ENCODE assay signal across 15 mouse cellular contexts in the genomic region with DNA sequence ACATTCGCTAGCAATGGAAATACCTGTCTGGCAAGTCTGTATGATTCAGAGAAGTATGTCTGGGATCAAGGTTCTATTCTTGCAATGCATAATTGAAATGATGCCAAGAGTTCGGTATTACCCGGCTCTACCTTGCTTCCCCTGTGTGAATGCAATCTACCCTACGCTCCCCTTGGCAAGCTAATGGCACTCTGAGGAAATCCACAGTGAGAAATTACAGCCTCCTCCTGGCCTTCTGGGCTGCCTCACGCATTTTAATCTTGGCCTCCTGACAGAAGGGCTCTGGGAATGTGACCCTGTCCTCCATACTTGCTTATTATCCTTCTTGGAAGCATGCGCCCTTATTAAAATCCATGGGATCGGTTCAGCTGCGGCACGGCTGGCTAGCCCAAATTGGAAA.
A peak's percentile ranks its signal among the peaks of the same experiment; 100 is the strongest.
DNase-seq lines count a peak whose midpoint lies in the region; ATAC-seq and TF ChIP-seq lines count a peak whose summit lies in the region.
"Had no signal": no experiment of that assay in that cellular context is flagged by ENCODE, and none has a peak within 500 bp of the region (broad histone marks: within the 10 kb centered on the region; RNA-seq: fewer than 3 reads in every experiment).

No protein-coding gene starts in this region.

- peak; percentile 42 for DNase-seq in heart, embryonic 10.5 days (ENCODE audit: low spot score)
- DNase-seq in heart, adult 18-20 months, result no peak
- peak; percentile 14 to 25 for DNase-seq in lung, adult 18-20 months
- no peak for DNase-seq in lung, adult 2 months
- no peak for DNase-seq in forebrain, postnatal 0 days
- peak; percentile 50 for DNase-seq in lung, postnatal 10 days
- no peak for DNase-seq in layer of hippocampus, postnatal 14 days (ENCODE audit: low spot score in 2 of 2)
- no peak for DNase-seq in stomach, postnatal 0 days (ENCODE audit: low spot score)
- DNase-seq: heart, postnatal 10 days; layer of hippocampus, postnatal 36 days; thymus, adult 2 months had no signal

- TF ChIP-seq POLR2A in lung, adult 2 months (IDR thresholded peaks at IDR 0.05; ENCODE audit: borderline replicate concordance, extremely low read depth, low read depth, low read length), result no peak

- ATAC-seq in forebrain, postnatal 0 days, result peak; percentile 7; the same call in 1 of the 2 replicates
- no peak for ATAC-seq in stomach, postnatal 0 days (ENCODE audit: low FRiP score, low TSS enrichment)
- ATAC-seq: intestine, postnatal 0 days; Patski had no signal

- no peak overlapping the region for H3K4me3 ChIP-seq in heart, embryonic 10.5 days
- no peak overlapping the region for H3K4me3 ChIP-seq in lung, adult 2 months (replicated peaks; ENCODE audit: extremely low read depth, low read depth, low read length)
- H3K4me3 ChIP-seq in forebrain, postnatal 0 days (ENCODE audit: low read depth, low read length), result no peak overlapping the region
- no peak overlapping the region for H3K4me3 ChIP-seq in stomach, postnatal 0 days (ENCODE audit: low read depth, low read length)
- H3K4me3 ChIP-seq: limb, embryonic 12.5 days had no signal

- no peaks in the 10 kb centered on the region; the same call in 1 of the 2 replicates for H3K36me3 ChIP-seq in heart, embryonic 10.5 days
- H3K36me3 ChIP-seq in forebrain, postnatal 0 days (ENCODE audit: insufficient read depth), result no peaks in the 10 kb centered on the region
- no peaks in the 10 kb centered on the region for H3K36me3 ChIP-seq in stomach, postnatal 0 days (ENCODE audit: control insufficient read depth, insufficient read depth, low read length)
- H3K36me3 ChIP-seq: limb, embryonic 12.5 days had no signal

- H3K27ac ChIP-seq in heart, embryonic 10.5 days, result no peak overlapping the region
- H3K27ac ChIP-seq in forebrain, postnatal 0 days (ENCODE audit: low read depth, low read length), result no peak overlapping the region
- no peak overlapping the region for H3K27ac ChIP-seq in stomach, postnatal 0 days (replicated peaks)
- H3K27ac ChIP-seq: limb, embryonic 12.5 days had no signal

- no peaks in the 10 kb centered on the region for H3K9me3 ChIP-seq in heart, embryonic 10.5 days
- H3K9me3 ChIP-seq in forebrain, postnatal 0 days (ENCODE audit: low read length), result no peaks in the 10 kb centered on the region
- H3K9me3 ChIP-seq in stomach, postnatal 0 days (ENCODE audit: control insufficient read depth, low read length), result no peaks in the 10 kb centered on the region
- H3K9me3 ChIP-seq: limb, embryonic 12.5 days had no signal

- no peak for TF ChIP-seq CTCF in lung, adult 2 months (IDR thresholded peaks at IDR 0.05; ENCODE audit: insufficient read depth, low read length)
- no peak for TF ChIP-seq CTCF in forebrain, postnatal 0 days (IDR thresholded peaks at IDR 0.05; ENCODE audit: low read depth)
- TF ChIP-seq CTCF in stomach, postnatal 0 days (IDR thresholded peaks at IDR 0.05; ENCODE audit: low read depth), result no peak

- H3K4me2 ChIP-seq in forebrain, postnatal 0 days (ENCODE audit: low read depth), result no peak overlapping the region
- no peak overlapping the region for H3K4me2 ChIP-seq in stomach, postnatal 0 days (replicated peaks; ENCODE audit: low read depth)
- H3K4me2 ChIP-seq: limb, embryonic 12.5 days had no signal

- H3K4me1 ChIP-seq in heart, embryonic 10.5 days, result peaks cover 22% of the 10 kb centered on the region
- H3K4me1 ChIP-seq in lung, adult 2 months (ENCODE audit: control insufficient read depth, insufficient read depth, low read length), result peaks cover 3% of the 10 kb centered on the region
- H3K4me1 ChIP-seq in forebrain, postnatal 0 days (ENCODE audit: insufficient read depth), result peaks cover 14% of the 10 kb centered on the region; the same call in 1 of the 2 replicates
- no peaks in the 10 kb centered on the region for H3K4me1 ChIP-seq in stomach, postnatal 0 days (replicated peaks; ENCODE audit: control insufficient read depth, insufficient read depth)

- H3K9ac ChIP-seq in forebrain, postnatal 0 days, result no peak overlapping the region
- no peak overlapping the region for H3K9ac ChIP-seq in stomach, postnatal 0 days (ENCODE audit: low read length)
- H3K9ac ChIP-seq: limb, embryonic 12.5 days had no signal

- TF ChIP-seq EP300 in stomach, postnatal 0 days (optimal IDR thresholded peaks at IDR 0.05), result no peak

- H3K27me3 ChIP-seq in heart, embryonic 10.5 days (ENCODE audit: insufficient read depth, poor library complexity, severe bottlenecking), result no peaks in the 10 kb centered on the region
- no peaks in the 10 kb centered on the region for H3K27me3 ChIP-seq in forebrain, postnatal 0 days (ENCODE audit: insufficient read depth, low read length)
- H3K27me3 ChIP-seq in stomach, postnatal 0 days (ENCODE audit: control insufficient read depth, insufficient read depth, low read length), result no peaks in the 10 kb centered on the region
- H3K27me3 ChIP-seq: CH12.LX; limb, embryonic 12.5 days; Patski had no signal

- WGBS in heart, embryonic 10.5 days, result 90% methylated on average over 9 of the region's 9 CpGs
- 74% methylated on average over 9 of the region's 9 CpGs for WGBS in lung, adult 2 months
- WGBS in forebrain, postnatal 0 days, result 40% methylated on average over 9 of the region's 9 CpGs
- WGBS in stomach, postnatal 0 days, result 67% methylated on average over 9 of the region's 9 CpGs

Comparison
In these comparisons a context has a peak if more than half of its experiments do, and no peak if none do; other contexts are left out.
1. DNase-seq: peak in heart, embryonic 10.5 days (single experiment), lung, adult 18-20 months (2 of 2) and lung, postnatal 10 days (single experiment); none in heart, adult 18-20 months (0 of 2), lung, adult 2 months (single experiment), forebrain, postnatal 0 days (single experiment), layer of hippocampus, postnatal 14 days (0 of 2) and stomach, postnatal 0 days (single experiment).